Mouse (Mus musculus): ENCODE data around the gene Ninj2.

DNA sequence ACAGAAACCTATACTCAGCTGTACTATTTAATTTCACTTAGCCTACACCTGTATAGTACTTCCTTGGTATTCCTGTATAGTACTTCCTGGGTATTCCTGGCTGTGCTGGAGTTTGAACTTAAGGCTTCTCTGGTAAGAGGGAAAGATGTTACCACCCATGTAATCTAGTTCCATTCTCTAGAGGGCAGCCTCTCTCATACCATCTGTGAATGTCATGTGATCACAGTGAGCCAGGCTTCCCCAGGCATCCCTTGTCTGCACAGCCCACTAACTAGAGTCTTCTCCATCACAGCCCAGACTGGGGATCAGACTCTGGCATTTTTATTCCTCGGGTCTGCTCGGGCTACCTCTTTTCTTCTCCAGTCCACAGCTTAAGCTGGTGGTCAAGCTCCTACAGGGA lies 126.1 kb downstream of the Ninj2 start:
- no peak for TF ChIP-seq EP300 (IDR thresholded peaks at IDR 0.05)
- no peak; the same call in 1 of the 2 replicates for TF ChIP-seq CTCF (IDR thresholded peaks at IDR 0.05)
